Comparison of ENCODE assay signal across 9 mouse cellular contexts in genomic region chr1:143644221-143644620, GRCm38 (mm10). TPM values are rescaled to one million over a fixed set of nuclear protein-coding genes. Genes with fewer than 3 reads are reported as not detected.
A peak's percentile ranks its signal among the peaks of the same experiment; 100 is the strongest.
DNase-seq lines count a peak whose midpoint lies in the region; ATAC-seq lines count a peak whose summit lies in the region.
"Had no signal": no experiment of that assay in that cellular context is flagged by ENCODE, and none has a peak within 500 bp of the region (broad histone marks: within the 10 kb centered on the region; RNA-seq: fewer than 3 reads in every experiment).

No protein-coding gene starts in this region.

- no peaks in the 10 kb centered on the region for H3K36me3 ChIP-seq in embryonic facial prominence, embryonic 11.5 days (replicated peaks; ENCODE audit: control insufficient read depth, insufficient read depth, low read depth, low read length)
- 0 out of 2 replicates have a peak, but pooled peaks cover 5% of the 10 kb centered on the region for H3K36me3 ChIP-seq in embryonic facial prominence, embryonic 10.5 days (replicated peaks)

- no peak overlapping the region for H3K9ac ChIP-seq in embryonic facial prominence, embryonic 11.5 days (replicated peaks; ENCODE audit: low read length)

- 93% methylated on average over 2 of the region's 2 CpGs for WGBS in embryonic facial prominence, embryonic 11.5 days
- WGBS in embryonic facial prominence, embryonic 10.5 days, result over 99% methylated on average over 2 of the region's 2 CpGs

- H3K4me1 ChIP-seq in embryonic facial prominence, embryonic 11.5 days (ENCODE audit: control insufficient read depth, insufficient read depth, low read length), result no peaks in the 10 kb centered on the region
- H3K4me1 ChIP-seq in embryonic facial prominence, embryonic 10.5 days, result peaks cover 8% of the 10 kb centered on the region

- no peak overlapping the region for H3K4me2 ChIP-seq in embryonic facial prominence, embryonic 11.5 days (ENCODE audit: low read depth, low read length)

- H3K27ac ChIP-seq in embryonic facial prominence, embryonic 11.5 days (replicated peaks; ENCODE audit: low read depth, low read length), result no peak overlapping the region
- no peak overlapping the region for H3K27ac ChIP-seq in embryonic facial prominence, embryonic 10.5 days (replicated peaks)

- H3K9me3 ChIP-seq in embryonic facial prominence, embryonic 11.5 days (replicated peaks; ENCODE audit: control insufficient read depth, low read length), result no peaks in the 10 kb centered on the region
- H3K9me3 ChIP-seq in embryonic facial prominence, embryonic 10.5 days, result no peaks in the 10 kb centered on the region

- no peak overlapping the region for H3K4me3 ChIP-seq in embryonic facial prominence, embryonic 11.5 days (ENCODE audit: low read depth, low read length)
- H3K4me3 ChIP-seq in embryonic facial prominence, embryonic 10.5 days, result no peak overlapping the region

- no peaks in the 10 kb centered on the region for H3K27me3 ChIP-seq in embryonic facial prominence, embryonic 11.5 days (ENCODE audit: control insufficient read depth, insufficient read depth, low read length)
- no peaks in the 10 kb centered on the region for H3K27me3 ChIP-seq in embryonic facial prominence, embryonic 10.5 days (replicated peaks; ENCODE audit: low read depth, poor library complexity, severe bottlenecking)

- ATAC-seq in embryonic facial prominence, embryonic 11.5 days (replicated peaks; ENCODE audit: insufficient number of reproducible peaks, low FRiP score, low TSS enrichment, low read depth), result no peak
- ATAC-seq in hematopoietic stem cell, adult 5-6 weeks (replicated peaks in 1 of 2; ENCODE audit: insufficient read depth in 1 of 2, low FRiP score in 2 of 2, low TSS enrichment in 1 of 2, low read depth in 1 of 2, poor library complexity in 2 of 2, severe bottlenecking in 2 of 2), result peak; percentile 68 to 72

- peak; percentile 72 for DNase-seq in embryonic facial prominence, embryonic 11.5 days (ENCODE audit: low spot score)
- no peak for DNase-seq in embryonic facial prominence, embryonic 10.5 days (ENCODE audit: low spot score)
- DNase-seq in thymus, postnatal 0 days (ENCODE audit: low spot score), result peak; percentile 35
- DNase-seq in thymus, postnatal 25 days, result no peak
- peak; percentile 59 for DNase-seq in naive thymus-derived CD4-positive, alpha-beta T cell, adult 2 months (ENCODE audit: low read depth)
- no peak for DNase-seq in adrenal gland, postnatal 36 days
- no peak for DNase-seq in urinary bladder, adult 18-20 months (ENCODE audit: low spot score in 2 of 2)

RNA-seq across cellular contexts. Expression of gene B3galt2, which starts 3.8 kb away (rescaled TPM):
- 0.35 and 0.74 TPM in 2 replicates for polyA plus RNA-seq in embryonic facial prominence, embryonic 11.5 days (2014; fragmentation: Nextera tagmentation; extraction: Ambion mirVana)
- polyA plus RNA-seq in embryonic facial prominence, embryonic 10.5 days (2016; fragmentation: Nextera tagmentation; extraction: Ambion mirVana), result 0.29 and 0.36 TPM in 2 replicates
- 0.15 and 0.31 TPM in 2 replicates for polyA plus RNA-seq in thymus, postnatal 0 days (2015; fragmentation: Nextera tagmentation; extraction: Ambion mirVana)
- 0.25 and 0.40 TPM in 2 replicates for total RNA-seq in hematopoietic stem cell, adult 5-6 weeks (2017)
- 10 to 100 TPM in 1 of 2 experiments, 1 to 10 TPM in 1; 9.9 to 12.9 TPM for total RNA-seq in adrenal gland, postnatal 36 days (2021)
- polyA plus RNA-seq: testis, adult 2 months had no signal

RNA-seq across cellular contexts. Expression of gene Cdc73, which starts 58.5 kb away (rescaled TPM):
- 24.5 and 27.3 TPM in 2 replicates for polyA plus RNA-seq in embryonic facial prominence, embryonic 11.5 days (2014; fragmentation: Nextera tagmentation; extraction: Ambion mirVana)
- 29.0 and 32.8 TPM in 2 replicates for polyA plus RNA-seq in embryonic facial prominence, embryonic 10.5 days (2016; fragmentation: Nextera tagmentation; extraction: Ambion mirVana)
- polyA plus RNA-seq in thymus, postnatal 0 days (2015; fragmentation: Nextera tagmentation; extraction: Ambion mirVana), result 23.3 and 26.6 TPM in 2 replicates
- 18.1 and 23.9 TPM in 2 replicates for total RNA-seq in hematopoietic stem cell, adult 5-6 weeks (2017)
- total RNA-seq in adrenal gland, postnatal 36 days (2021), result 100 to 1,000 TPM in 1 of 2 experiments, 10 to 100 TPM in 1; 96.6 to 115 TPM

Comparison
In these comparisons a context has a peak if more than half of its experiments do, and no peak if none do; other contexts are left out.
1. DNase-seq: peak in embryonic facial prominence, embryonic 11.5 days (single experiment), thymus, postnatal 0 days (single experiment) and naive thymus-derived CD4-positive, alpha-beta T cell, adult 2 months (single experiment); none in embryonic facial prominence, embryonic 10.5 days (single experiment), thymus, postnatal 25 days (single experiment), adrenal gland, postnatal 36 days (0 of 2) and urinary bladder, adult 18-20 months (0 of 2).